Mouse (Mus musculus): ENCODE data around the gene Mars.

- TF ChIP-seq CTCF (IDR thresholded peaks at IDR 0.05; ENCODE audit: control insufficient read depth, insufficient read depth, low read length) (no peak), POLR2A (IDR thresholded peaks at IDR 0.05; ENCODE audit: borderline replicate concordance, control insufficient read depth, low read depth, low read length) (no peak)
Measured at GRCm38 (mm10) chr10:127272371-127272770, 39.2 kb downstream of the Mars start.
